Mouse (Mus musculus) neutrophil, adult 59 days (primary cell): Measurements from ENCODE around the gene Arntl2. TPM values are rescaled to one million over a fixed set of nuclear protein-coding genes. Genes with fewer than 3 reads are reported as not detected.

ENCODE experiments used
- total RNA-seq, 2 experiments: library from RNA; stranded (reverse); gene quantifications; 1 replicate in 1 of 2; 2 replicates in 1 of 2; pipeline ENCODE4 v1.2.4; 2023

Gene Arntl2
- total RNA-seq, result under 1 TPM in 1 of 2 experiments, not detected in 1; 0.47 TPM

GRCm38 (mm10) chr6:146795924-146796545 is at the start of gene Arntl2:
Gene Arntl2, plus strand, starts transcription at chr6:146796055.

GRCm38 (mm10) chr6:146850050-146850449 is 54.2 kb downstream of the Arntl2 start, which contains the start of gene Smco2:
Gene Smco2, plus strand, starts transcription at chr6:146850104.

Other genes with a start within 250 kb of the Arntl2 start
- gene Fgfr1op2, start 218.9 kb upstream of the Arntl2 start, total RNA-seq, result 10 to 100 TPM; 80.6 to 87.1 TPM
- gene Ints13, start 218.2 kb upstream of the Arntl2 start, total RNA-seq, result 10 to 100 TPM; 41.4 to 42.9 TPM
- 10 to 100 TPM; 34.0 to 43.2 TPM for gene Med21, start 153.5 kb upstream of the Arntl2 start, total RNA-seq
- 10 to 100 TPM; 22.5 to 23.5 TPM for gene Tm7sf3, start 153.2 kb upstream of the Arntl2 start, total RNA-seq
- 10 to 100 TPM in 1 of 2 experiments, 1 to 10 TPM in 1; 7.5 to 10.1 TPM for gene Stk38l, start 71.1 kb upstream of the Arntl2 start, total RNA-seq
- gene Smco2, start 54.0 kb downstream of the Arntl2 start, total RNA-seq, result not detected
- gene Ppfibp1, start 92.4 kb downstream of the Arntl2 start, total RNA-seq, result 1 to 10 TPM; 3.4 to 5.8 TPM
- gene 1700034J05Rik, start 158.4 kb downstream of the Arntl2 start, total RNA-seq, result not detected
- gene Rep15, start 236.5 kb downstream of the Arntl2 start, total RNA-seq, result under 1 TPM in 1 of 2 experiments, not detected in 1; 0.20 TPM
- 10 to 100 TPM; 23.4 to 26.4 TPM for gene Mrps35, start 246.7 kb downstream of the Arntl2 start, total RNA-seq